Mouse (Mus musculus): Measurements from ENCODE around the gene Apbb2.

Apbb2 gene

DNA sequence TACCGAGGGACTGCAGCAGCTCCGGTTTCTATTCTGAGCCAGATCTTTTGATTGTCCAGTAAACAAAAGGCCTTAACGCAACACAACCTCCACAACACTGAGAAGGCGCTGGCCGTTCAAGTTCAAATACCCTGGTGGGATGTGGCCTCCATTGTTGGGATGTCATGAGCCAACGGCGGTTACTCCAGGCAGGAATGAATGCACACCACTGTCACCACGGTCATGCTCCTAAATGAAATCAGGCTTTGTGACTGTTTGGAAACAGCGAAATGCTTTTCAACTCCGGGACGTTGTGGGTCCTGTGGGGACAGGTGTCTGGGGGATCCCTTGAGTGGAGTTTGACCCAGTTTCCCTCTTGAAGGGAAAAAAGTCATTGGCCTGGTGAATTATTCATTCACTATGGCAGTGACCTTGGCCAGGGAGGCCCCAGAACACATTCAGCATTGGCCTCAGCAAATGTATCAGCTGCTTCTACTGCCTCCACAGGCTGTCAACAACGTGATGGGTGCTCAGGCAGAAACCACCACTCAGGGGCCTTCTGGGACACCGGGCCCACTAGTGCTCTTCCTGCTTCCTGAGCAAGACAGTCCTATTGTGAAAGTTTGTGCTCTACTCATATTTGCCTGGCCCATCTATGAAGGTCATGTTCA is 244.9 kb downstream of the Apbb2 start:
- DNase-seq: peak; percentile 52 to 60

DNA sequence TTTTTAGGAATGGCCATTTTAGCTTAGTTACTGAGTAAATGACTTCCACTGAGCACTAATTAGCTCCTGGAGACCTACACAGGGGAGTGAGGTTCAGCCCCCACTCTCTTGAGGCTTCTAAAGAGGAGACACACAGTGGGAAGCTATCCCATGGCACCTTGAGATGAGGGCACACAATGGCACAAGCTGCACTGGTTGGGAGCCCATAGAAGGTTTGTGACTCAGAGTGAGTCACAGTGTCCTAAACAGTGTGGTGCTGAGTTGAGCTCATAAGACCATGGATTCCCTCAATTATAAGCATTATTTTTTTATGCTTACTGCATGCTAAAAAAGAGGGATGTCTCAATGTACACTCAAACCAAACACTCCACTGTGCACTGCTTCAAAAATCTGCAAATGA is 247.5 kb downstream of the Apbb2 start:
- no peak for DNase-seq

DNA sequence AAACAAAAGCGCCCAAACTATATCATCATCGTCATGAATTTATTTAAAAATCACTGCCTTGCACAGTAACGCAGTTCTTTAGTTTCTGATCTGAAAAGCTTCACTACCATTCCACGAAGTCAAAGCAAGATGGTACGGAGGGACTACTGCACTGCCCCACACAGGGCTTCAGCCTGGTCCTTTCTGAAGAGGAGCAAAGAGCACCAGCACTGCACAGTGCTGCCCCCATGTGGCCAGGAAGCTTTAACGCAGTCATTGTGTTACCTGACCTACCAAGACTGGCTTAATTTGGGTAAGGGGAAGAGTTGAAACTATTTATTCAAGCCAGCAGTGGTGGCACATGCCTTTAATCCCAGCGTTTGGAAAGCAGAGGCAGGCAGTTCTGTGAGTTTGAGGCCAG is 249.6 kb downstream of the Apbb2 start:
- DNase-seq: peak in 1 of 2 experiments; percentile 85

DNA sequence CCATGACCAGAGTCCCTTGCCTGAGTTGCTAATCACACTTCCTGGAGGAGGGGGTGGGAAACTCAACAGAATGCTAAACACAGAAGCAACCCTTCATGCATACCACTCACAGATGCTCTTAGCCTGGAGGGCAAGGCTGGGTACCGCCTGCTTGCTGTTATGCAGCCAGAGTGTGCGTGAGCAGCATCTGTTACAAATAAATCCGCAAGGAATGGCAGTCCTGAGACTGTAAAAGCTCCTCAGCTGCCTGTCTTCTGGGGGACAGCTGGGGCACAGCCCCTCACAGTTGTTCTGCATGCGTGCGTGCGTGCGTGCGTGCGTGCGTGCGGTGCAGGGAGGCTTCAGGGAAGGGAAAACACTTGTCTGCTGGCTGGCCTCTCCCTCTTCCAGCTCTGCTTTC is 250.9 kb downstream of the Apbb2 start:
- DNase-seq: no peak

DNA sequence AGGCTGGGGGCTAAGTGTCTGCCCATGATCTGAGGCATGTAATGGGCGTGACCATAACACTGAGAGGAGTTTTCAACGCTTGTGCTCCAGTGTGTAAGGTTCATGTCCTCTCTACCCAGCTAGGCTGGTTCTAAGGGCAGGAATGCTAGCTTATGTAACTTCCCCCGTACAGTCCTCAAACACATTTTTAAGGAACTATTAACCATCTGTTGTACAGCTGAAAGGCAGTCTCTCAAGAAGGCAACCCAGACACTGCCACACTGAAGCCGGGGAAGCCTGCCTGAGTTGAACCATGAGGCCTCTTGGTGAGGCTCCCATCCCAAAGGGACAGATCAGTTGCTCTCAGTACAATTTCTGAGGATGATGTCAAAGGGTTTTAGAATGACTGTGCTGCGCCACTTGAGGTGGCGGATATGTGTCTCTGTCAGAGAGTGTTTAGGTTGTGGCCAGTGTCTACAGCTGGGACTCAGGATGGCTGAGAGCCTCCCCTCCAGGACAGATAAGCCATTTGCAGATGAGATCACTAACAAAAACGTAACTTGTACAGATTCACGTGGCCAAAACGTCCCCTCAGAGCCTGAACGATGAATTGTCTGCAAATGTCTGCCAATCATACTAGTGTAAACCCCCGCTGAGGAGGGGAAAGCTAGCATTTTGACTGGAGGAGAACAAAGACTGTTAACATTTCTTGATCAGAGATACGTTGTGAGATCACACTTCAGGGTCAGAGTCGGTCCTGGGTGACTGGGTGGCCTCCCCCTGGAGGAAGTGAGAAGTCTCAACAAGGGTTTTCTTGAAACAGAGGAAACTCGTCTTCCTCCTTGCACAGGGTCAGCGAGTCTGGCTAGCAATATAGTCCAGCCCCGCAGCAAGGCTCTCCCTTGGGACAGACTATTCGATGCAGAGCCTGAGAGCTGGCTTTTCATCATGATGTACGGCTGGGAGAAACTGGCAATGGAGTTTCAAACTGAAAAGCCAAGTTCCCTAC is 255.0 kb downstream of the Apbb2 start:
- DNase-seq: peak in 1 of 2 experiments; percentile 60

DNA sequence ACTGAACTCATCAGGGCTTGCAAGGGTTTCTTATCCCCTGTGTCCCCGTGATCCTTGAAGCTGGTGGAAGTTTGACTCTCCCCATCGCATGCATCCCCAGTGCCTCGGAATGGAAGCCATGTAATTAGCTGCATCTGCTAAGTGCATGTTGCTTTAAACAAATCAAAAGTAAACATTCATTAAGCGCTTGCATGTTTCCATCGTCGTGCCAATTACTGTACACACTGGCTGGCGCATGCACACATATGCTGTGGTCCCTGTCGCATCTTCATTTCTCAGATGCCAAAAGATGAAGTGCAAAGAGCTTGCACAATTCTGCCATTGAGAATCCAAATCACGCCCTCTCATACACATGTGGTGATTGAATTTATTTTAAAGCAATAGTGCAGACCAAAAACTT is 257.8 kb downstream of the Apbb2 start:
- DNase-seq: no peak

DNA sequence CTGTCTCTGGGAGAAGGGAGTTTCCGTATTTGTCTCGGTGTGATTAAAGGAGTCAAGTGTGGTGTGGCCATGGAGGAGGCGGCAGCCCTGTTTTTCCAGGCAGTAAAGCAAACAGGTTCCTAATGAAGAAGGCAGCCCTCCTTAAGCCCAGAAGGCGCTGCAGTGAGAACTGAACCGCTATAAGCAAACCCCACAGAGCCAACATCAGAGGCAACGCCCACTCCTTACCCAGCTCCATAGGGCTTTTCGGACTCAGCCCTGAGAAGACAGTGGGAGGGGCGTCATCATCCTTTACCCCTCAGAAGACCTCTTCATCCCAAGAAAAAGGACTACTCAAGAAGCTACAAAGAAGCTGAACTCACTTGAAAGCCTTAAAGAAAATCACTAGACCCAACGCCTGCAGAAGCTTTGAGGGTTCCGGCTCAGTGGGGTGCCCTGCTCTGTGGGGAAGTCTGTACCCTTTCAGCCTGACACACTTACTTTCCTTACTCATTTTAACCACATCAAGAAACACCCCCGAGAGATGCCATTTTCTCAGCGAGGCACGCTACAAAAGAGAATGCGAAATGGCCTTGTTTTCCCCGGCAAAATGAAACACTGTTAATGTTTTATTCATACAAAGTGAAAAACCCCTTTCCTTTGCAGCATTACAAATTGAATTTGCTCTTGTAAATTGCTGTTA is 258.7 kb downstream of the Apbb2 start:
- DNase-seq: no peak

DNA sequence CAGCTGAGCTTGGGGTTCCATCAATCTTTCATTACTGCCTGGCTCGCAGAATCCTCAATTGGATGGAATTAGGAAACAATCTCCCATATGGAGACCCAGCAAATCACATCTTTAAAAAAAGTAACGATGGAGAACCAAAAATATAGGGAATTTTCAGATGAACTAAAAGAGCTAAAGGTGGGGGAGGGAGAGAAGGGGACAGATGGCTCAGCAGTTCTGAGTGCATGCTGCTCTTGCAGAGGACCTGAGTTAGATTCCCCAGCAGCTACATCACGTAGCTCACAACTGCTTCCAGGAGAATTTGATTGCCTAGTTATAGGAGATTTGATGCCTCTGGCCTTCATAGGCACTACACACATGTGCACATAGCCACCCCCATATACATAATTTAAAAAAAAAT is 263.4 kb downstream of the Apbb2 start:
- DNase-seq: no peak

DNA sequence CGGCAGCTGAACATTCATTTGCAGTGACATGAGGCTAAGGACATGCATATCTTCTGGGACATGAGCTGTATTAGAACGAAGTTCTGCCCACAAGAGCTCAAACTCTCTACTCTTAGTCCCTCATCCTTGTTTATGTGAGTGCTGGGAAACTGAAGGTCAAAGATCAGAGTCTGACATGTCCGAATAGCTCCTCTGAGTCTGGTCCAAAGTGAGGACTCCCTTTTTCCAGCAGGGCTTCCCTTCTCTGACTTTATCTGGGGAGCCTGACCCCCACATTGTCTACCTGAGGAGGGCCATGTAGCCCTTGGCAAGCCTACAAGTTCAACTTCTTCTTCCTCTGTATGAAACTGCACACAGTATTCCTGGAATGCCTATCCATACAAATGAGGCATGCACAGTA is 264.7 kb downstream of the Apbb2 start:
- no peak for DNase-seq

DNA sequence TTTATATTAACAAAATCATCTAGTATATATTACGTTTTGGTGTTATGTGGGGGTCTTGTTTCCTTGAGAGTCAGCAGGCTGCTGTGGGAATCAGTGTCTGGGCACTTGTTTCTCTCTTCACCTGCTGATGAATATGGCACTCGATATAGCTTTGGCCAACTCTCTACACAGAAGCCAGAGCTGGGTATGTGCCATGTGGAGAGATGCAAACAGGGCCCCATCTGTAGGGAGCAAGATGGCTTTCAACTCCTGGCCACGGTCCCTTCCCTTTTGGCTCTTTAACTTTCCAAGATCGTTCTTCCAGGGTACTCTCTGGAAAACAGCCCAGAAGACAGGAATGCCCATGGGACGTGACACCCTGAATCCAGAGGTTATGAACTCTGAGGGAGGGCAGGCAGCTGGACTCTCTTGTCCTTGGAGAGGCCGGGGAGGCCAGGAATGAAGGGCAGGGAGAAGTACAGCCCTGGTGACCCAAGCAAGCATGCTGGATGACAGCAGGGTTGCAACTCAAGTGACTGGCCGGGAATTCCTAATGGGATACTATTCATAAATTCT is 266.7 kb downstream of the Apbb2 start:
- peak; percentile 67 to 75 for DNase-seq

DNA sequence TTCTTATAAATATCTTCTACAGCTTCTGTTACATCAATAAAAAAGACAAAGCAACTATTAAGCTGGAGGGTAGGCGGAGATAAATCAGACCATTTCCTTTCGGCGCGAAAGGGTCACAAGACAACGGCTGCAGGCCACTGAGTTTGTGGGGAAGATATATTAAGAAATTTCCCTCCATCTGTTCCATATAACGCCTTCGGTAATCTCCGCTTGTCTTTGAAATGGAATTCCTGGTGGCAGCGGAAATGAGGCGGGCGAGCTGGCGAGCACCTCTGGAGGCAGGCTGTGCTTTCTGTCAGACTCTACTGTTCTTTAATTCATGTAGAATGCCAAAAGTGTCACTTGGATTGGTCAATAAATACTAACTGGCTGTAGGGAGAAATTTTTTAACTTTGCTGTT is 267.5 kb downstream of the Apbb2 start:
- peak; percentile 40 to 42 for DNase-seq

DNA sequence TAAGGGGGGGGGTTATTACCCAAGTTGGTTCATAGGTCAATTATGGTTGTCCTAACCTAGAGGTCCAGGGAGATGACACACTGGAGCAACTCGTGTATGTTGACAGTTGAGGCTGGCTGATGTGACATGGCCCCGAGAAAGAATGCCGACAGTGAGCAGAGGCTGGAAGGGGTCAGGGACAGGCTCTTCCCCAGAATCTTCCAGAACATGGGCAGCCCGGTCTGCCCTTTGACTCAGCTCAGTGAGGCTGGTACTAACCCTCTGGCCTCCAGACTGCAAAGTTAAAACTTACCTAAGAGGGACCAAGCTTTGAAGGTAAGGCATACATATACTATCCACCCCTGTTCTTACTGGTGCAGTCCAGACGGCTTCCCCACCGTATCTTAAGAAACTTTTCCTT is 268.0 kb downstream of the Apbb2 start:
- DNase-seq: peak; percentile 47 to 51

DNA sequence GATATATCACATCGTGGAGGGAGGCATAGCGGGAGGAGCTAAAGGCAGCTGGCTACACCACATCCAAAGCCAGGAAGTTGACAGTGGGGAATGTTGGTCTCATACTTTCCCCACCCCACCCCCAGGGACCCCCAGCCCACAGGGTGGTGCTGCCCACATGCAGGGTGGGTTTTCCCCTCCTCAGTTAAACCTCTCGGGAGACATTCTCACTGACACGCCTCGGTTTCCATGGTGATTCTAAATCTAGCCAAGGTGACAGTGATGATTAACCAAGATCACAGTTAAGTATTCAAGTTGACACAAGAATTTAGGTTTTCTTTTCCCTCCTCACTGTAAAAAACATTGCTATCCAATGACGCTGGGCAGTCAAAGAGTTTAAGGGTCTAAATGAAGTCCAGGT is 270.2 kb downstream of the Apbb2 start:
- peak; percentile 40 to 66 for DNase-seq

DNA sequence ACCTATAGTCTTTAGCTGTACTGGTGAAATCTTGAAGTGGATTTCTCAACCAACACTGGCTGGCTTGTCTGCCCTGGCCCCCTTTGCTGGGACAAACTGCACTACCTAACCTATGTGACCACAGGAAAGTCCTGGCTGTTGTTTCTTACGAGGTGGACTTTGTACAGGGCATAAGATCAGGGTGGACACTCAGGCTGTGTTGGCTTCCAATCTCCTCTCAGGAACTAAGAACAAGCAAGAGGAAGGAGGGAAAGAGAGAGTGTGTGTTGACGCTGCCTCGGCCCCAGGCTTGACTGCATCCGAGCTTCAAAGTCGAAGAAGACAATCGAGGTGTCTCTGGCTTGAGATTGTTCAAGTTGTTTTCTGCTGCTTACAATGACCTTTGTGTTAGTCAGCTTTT is 271.8 kb downstream of the Apbb2 start:
- peak; percentile 54 to 71 for DNase-seq

DNA sequence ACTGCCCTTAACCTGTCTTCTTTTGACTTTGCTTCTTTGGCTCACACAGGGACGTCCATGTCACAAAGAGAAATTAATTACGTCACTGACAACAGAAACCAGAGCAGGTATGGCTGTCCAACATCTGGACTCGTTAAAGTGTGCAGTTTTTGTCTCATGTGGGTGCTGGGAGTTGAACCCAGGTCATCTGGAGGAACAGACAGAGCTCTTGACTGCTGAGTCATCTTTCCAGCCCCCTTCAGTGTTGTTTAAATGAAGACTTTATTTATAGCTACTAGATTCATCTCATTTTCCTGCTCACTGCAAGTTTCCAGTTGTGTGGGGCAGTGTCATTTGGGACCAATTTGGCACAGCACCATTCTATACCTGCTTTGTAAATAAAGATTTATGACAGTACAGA is 273.4 kb downstream of the Apbb2 start:
- no peak for DNase-seq

DNA sequence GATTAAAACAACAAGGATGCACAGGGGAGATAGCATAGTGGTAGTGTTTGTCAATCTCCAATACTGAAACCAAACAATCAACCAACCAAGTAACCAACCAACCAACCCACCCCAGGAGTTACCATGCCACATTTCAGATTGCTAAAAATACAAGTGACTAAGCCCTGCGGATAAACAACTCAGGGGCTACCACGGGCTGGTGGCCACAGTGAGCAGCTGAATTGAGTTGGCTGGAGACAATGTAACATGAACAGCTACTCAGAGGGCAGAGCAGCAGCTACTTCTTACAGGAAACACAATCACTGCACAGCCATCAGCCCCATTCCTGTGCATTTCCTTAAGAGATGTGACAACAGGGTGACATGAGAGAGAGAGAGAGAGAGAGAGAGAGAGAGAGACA is 274.4 kb downstream of the Apbb2 start:
- no peak for DNase-seq

DNA sequence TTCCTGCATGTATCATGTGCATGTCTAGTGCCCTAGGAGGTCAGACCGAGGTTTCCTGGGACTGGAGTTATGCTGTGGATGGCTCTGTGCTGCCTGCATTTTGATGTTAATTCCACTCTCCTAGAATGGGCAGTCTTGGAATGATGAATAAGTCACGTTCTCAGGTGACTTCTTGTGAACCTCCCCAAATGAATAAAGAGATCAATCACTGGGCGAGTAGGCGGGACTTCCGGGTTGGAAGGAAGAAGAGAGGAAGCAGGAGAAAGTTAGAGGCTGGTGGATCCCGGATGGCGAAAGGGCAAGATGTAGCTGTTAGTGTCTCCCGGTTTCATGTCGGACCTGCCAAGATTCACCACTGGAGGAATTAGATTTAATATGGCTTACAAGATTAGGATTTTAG is 276.3 kb downstream of the Apbb2 start:
- no peak for DNase-seq

DNA sequence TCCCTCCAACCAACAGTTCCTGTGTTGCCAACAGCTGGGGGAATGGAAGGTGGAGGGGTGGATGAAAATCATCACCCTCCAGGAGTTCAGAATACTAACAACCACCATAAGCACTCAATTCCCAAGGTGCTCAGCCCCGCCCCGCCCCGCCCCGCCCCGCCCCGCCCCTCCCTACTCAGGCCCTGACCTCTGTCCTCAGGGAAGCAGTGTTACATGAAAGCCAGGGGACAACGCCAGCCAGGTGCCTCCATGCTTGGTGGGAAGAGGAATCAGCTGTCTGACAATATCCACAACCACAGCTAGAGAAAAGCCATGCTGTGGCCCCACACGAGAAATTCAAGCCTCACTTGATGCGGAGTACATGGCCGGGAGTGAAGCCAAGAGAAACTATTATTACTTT is 276.7 kb downstream of the Apbb2 start:
- DNase-seq: no peak

DNA sequence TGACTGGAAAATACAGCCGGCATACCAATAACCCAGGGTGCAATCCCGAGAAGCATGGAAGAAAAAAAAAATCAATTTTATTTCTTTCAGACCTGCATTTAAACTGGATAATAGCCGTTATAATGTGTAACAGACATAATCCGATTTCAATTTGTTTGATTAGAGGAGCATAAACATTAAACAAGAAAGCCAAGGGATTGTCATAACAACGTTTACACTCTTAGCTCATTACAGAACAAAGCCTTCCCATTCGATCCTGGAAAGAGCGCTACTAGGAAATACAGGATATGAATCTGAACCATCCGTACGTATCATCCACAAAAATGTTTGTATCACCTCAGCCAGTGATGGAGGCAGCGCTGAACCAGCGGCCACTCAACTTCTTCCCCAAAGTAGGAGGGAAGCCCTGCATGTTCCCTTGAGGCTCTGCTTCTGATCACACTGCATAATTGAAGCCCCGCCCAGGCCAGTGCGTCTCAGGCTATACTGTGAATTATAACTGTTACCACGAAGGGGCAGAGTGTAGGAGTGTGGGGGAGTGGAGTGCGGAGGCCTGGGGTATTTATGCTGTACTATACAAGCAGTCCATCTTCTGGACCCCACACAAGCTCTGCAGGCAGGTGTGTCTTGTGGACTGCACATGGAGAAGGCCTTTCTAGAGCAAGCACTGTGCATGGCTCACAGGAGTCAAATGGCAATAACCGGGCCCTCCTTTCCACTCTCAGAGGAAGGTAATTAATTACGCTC is 278.1 kb downstream of the Apbb2 start:
- DNase-seq: no peak

DNA sequence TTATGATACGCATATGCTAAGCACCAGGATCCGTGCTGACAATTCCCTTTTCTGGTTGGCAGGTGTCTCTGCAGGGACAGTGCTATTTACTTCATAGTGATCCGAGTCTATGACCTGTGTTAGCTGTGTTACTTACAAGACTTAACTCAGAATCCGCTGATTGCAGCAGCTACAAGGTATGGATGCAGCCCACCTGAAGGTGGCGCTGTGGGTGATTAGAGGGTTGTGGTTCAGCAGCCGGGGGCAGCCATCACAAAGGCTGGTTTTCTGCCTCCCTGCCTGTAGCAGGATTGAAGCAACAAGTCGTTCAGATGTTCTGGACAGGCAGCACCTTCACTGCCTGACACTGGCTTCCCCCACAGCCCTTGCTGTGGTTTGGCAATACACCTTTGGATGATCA is 280.0 kb downstream of the Apbb2 start:
- peak in 1 of 2 experiments; percentile 67 for DNase-seq

DNA sequence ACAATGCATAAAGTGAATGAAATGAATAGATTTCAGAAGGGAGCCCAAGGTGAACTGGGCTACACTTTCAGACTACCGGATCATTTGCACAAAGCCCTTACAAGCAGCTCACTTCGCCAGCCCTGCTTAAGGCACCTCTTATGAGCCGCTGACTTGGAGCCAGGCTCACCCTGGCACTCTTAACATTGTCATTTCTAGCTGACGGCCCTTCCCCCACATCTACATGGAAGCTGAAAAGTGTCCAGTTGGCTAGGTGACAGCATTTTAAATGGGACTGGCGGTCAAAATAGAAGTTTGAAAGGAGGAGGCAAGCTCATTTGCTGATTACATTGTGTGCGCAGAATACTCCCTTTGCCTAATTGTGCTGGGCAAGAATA is 280.6 kb downstream of the Apbb2 start:
- peak; percentile 78 to 83 for DNase-seq

Data from kidney, postnatal 36 days (tissue).